Comparison of ENCODE assay signal across 19 mouse cellular contexts in the genomic region with DNA sequence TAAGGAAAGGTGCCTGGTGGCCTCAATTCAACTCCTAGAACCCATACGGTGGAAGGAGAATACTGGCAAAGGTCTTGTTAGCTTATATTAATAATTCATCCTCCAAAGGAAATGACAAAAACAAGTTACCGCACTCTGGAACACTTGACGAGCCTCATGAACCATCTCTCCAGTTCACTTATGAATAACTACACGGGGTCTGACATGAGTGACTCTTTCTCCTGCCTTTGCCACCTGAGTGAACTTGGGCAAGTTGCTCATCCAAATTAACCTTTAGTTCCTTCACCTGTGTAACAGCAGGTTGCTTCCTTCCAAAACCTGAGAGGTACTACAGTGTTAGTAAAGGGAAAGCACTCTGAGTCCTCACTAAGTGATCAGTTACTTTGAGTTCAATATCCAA. TPM values are rescaled to one million over a fixed set of nuclear protein-coding genes. Genes with fewer than 3 reads are reported as not detected.
DNase-seq lines count a peak whose midpoint lies in the region; ATAC-seq and TF ChIP-seq lines count a peak whose summit lies in the region.
"Had no signal": no experiment of that assay in that cellular context is flagged by ENCODE, and none has a peak within 500 bp of the region (broad histone marks: within the 10 kb centered on the region; RNA-seq: fewer than 3 reads in every experiment).

No protein-coding gene starts in this region.

- no peaks in the 10 kb centered on the region for H3K27me3 ChIP-seq in hindbrain, embryonic 12.5 days
- H3K27me3 ChIP-seq in hindbrain, embryonic 16.5 days (replicated peaks; ENCODE audit: control insufficient read depth, insufficient read depth, low read length), result no peaks in the 10 kb centered on the region
- H3K27me3 ChIP-seq in megakaryocyte, embryonic 14.5 days (replicated peaks), result no peaks in the 10 kb centered on the region
- H3K27me3 ChIP-seq in liver, embryonic 14.5 days (ENCODE audit: control insufficient read depth, insufficient read depth, low read length), result no peaks in the 10 kb centered on the region
- no peaks in the 10 kb centered on the region for H3K27me3 ChIP-seq in neural tube, embryonic 15.5 days (replicated peaks)
- H3K27me3 ChIP-seq: embryonic facial prominence, embryonic 12.5 days had no signal

- no peak for DNase-seq in liver, embryonic 14.5 days (ENCODE audit: low read depth in 3 of 3, low spot score in 3 of 3)
- DNase-seq in left cerebral cortex, postnatal 36 days (ENCODE audit: low spot score in 2 of 2), result no peak
- DNase-seq: adrenal gland, postnatal 10 days; cerebellum, adult 18-20 months; gastrocnemius, postnatal 10 days; heart, postnatal 14 days; kidney, adult 11 months; kidney, postnatal 4 days; lung, embryonic 14.5 days; right cerebral cortex, postnatal 4 days; thymus, adult 18-20 months had no signal

- TF ChIP-seq EP300 in liver, embryonic 14.5 days (IDR thresholded peaks at IDR 0.05; ENCODE audit: low read depth), result no peak

- no peak overlapping the region for H3K27ac ChIP-seq in hindbrain, embryonic 12.5 days
- no peak overlapping the region for H3K27ac ChIP-seq in hindbrain, embryonic 16.5 days (ENCODE audit: low read depth, low read length)
- H3K27ac ChIP-seq in liver, embryonic 14.5 days, result no peak overlapping the region
- H3K27ac ChIP-seq in neural tube, embryonic 15.5 days (replicated peaks), result no peak overlapping the region
- H3K27ac ChIP-seq: embryonic facial prominence, embryonic 12.5 days had no signal

- no peak for TF ChIP-seq CTCF in liver, embryonic 14.5 days (IDR thresholded peaks at IDR 0.05; ENCODE audit: low read depth)

- H3K9me3 ChIP-seq in hindbrain, embryonic 12.5 days (replicated peaks), result 0 out of 2 replicates have a peak, but pooled peaks cover 3% of the 10 kb centered on the region
- no peaks in the 10 kb centered on the region for H3K9me3 ChIP-seq in hindbrain, embryonic 16.5 days (ENCODE audit: control insufficient read depth, low read length)
- no peaks in the 10 kb centered on the region for H3K9me3 ChIP-seq in megakaryocyte, embryonic 14.5 days
- H3K9me3 ChIP-seq in liver, embryonic 14.5 days (ENCODE audit: control insufficient read depth, low read length), result no peaks in the 10 kb centered on the region
- H3K9me3 ChIP-seq in neural tube, embryonic 15.5 days (replicated peaks), result no peaks in the 10 kb centered on the region
- H3K9me3 ChIP-seq: embryonic facial prominence, embryonic 12.5 days; G1E had no signal

- ATAC-seq in hindbrain, embryonic 12.5 days (ENCODE audit: low FRiP score), result no peak
- no peak for ATAC-seq in hindbrain, embryonic 16.5 days
- no peak for ATAC-seq in megakaryocyte, adult 5-6 weeks (ENCODE audit: poor library complexity, severe bottlenecking)
- ATAC-seq in liver, embryonic 14.5 days (ENCODE audit: insufficient read depth), result no peak
- no peak for ATAC-seq in neural tube, embryonic 15.5 days (ENCODE audit: low FRiP score)

- H3K9ac ChIP-seq in hindbrain, embryonic 12.5 days, result no peak overlapping the region
- no peak overlapping the region for H3K9ac ChIP-seq in hindbrain, embryonic 16.5 days (ENCODE audit: low read depth, low read length)
- no peak overlapping the region; the same call in 1 of the 2 replicates for H3K9ac ChIP-seq in liver, embryonic 14.5 days (replicated peaks)
- H3K9ac ChIP-seq in neural tube, embryonic 15.5 days (replicated peaks), result no peak overlapping the region

- WGBS in hindbrain, embryonic 12.5 days, result 94% methylated on average over 4 of the region's 4 CpGs
- 91% methylated on average over 4 of the region's 4 CpGs for WGBS in hindbrain, embryonic 16.5 days
- 82% methylated on average over 4 of the region's 4 CpGs for WGBS in liver, embryonic 14.5 days (ENCODE audit: insufficient replicate concordance)
- WGBS in neural tube, embryonic 15.5 days, result 89% methylated on average over 4 of the region's 4 CpGs

- intact Hi-C loops in left cerebral cortex, postnatal 36 days (cut with DNase I), result no loop called here

- H3K4me3 ChIP-seq in hindbrain, embryonic 12.5 days, result no peak overlapping the region
- H3K4me3 ChIP-seq in hindbrain, embryonic 16.5 days (ENCODE audit: low read length), result no peak overlapping the region
- peak overlapping the region; percentile 99 for H3K4me3 ChIP-seq in megakaryocyte, embryonic 14.5 days (replicated peaks)
- H3K4me3 ChIP-seq in liver, embryonic 14.5 days (ENCODE audit: insufficient read depth in 1 of 2, low read depth in 2 of 2, low read length in 2 of 2), result no peak overlapping the region
- H3K4me3 ChIP-seq in neural tube, embryonic 15.5 days (replicated peaks), result 0 out of 2 replicates have a peak overlapping the region, but pooled peaks have one; percentile 80

- 0 out of 2 replicates have a peak overlapping the region, but pooled peaks have one; percentile 19 for H3K4me2 ChIP-seq in hindbrain, embryonic 12.5 days (replicated peaks)
- no peak overlapping the region for H3K4me2 ChIP-seq in hindbrain, embryonic 16.5 days (ENCODE audit: low read length)
- peak overlapping the region; percentile 80 for H3K4me2 ChIP-seq in liver, embryonic 14.5 days (ENCODE audit: low read depth)
- peak overlapping the region; percentile 64; the same call in 1 of the 2 replicates for H3K4me2 ChIP-seq in neural tube, embryonic 15.5 days

- no peaks in the 10 kb centered on the region for H3K36me3 ChIP-seq in hindbrain, embryonic 12.5 days
- H3K36me3 ChIP-seq in hindbrain, embryonic 16.5 days (ENCODE audit: control insufficient read depth, insufficient read depth, low read length), result no peaks in the 10 kb centered on the region
- H3K36me3 ChIP-seq in megakaryocyte, embryonic 14.5 days (replicated peaks; ENCODE audit: low read length), result peaks cover 27% of the 10 kb centered on the region
- H3K36me3 ChIP-seq in liver, embryonic 14.5 days (replicated peaks; ENCODE audit: control insufficient read depth, insufficient read depth, low read depth), result no peaks in the 10 kb centered on the region
- no peaks in the 10 kb centered on the region for H3K36me3 ChIP-seq in neural tube, embryonic 15.5 days
- H3K36me3 ChIP-seq: embryonic facial prominence, embryonic 12.5 days had no signal

- H3K4me1 ChIP-seq in hindbrain, embryonic 12.5 days, result peaks cover 19% of the 10 kb centered on the region
- H3K4me1 ChIP-seq in hindbrain, embryonic 16.5 days (ENCODE audit: control insufficient read depth, insufficient read depth, low read depth, low read length), result peaks cover 6% of the 10 kb centered on the region
- H3K4me1 ChIP-seq in megakaryocyte, embryonic 14.5 days, result peaks cover 62% of the 10 kb centered on the region
- H3K4me1 ChIP-seq in liver, embryonic 14.5 days (replicated peaks; ENCODE audit: control insufficient read depth in 2 of 2, insufficient read depth in 2 of 2, low read length in 1 of 2), result peaks cover 27 to 30% of the 10 kb centered on the region in 2 experiments
- peaks cover 28% of the 10 kb centered on the region for H3K4me1 ChIP-seq in neural tube, embryonic 15.5 days

RNA-seq across cellular contexts. Expression of a gene that starts 2.4 kb away (rescaled TPM):
- 67.5 and 70.9 TPM in 2 replicates for polyA plus RNA-seq in hindbrain, embryonic 12.5 days (2016; fragmentation: Nextera tagmentation; extraction: Ambion mirVana)
- polyA plus RNA-seq in hindbrain, embryonic 16.5 days (2015; fragmentation: Nextera tagmentation; extraction: Ambion mirVana), result 68.3 and 82.9 TPM in 2 replicates
- 18.8 and 34.5 TPM in 2 replicates for polyA plus RNA-seq in megakaryocyte, embryonic 14.5 days (2012; ENCODE audit: insufficient read depth, low replicate concordance)
- 35.7 and 38.4 TPM in 2 replicates for total RNA-seq in megakaryocyte, adult 5-6 weeks (2015)
- 31.1 and 34.2 TPM in 2 replicates for total RNA-seq in megakaryocyte, adult 5-6 weeks (2017)
- polyA plus RNA-seq in liver, embryonic 14.5 days (2012; rRNA removed), result 6.9 and 9.0 TPM in 2 replicates
- polyA plus RNA-seq in liver, embryonic 14.5 days (2014; fragmentation: Nextera tagmentation; extraction: Ambion mirVana), result 12.7 and 15.3 TPM in 2 replicates
- polyA plus RNA-seq in neural tube, embryonic 15.5 days (2015; fragmentation: Nextera tagmentation; extraction: Ambion mirVana), result 57.8 and 63.2 TPM in 2 replicates
- total RNA-seq in left cerebral cortex, postnatal 36 days (2021), result 100 to 1,000 TPM; 192 to 199 TPM

RNA-seq across cellular contexts. Expression of a gene that starts 36.7 kb away (rescaled TPM):
- polyA plus RNA-seq in hindbrain, embryonic 12.5 days (2016; fragmentation: Nextera tagmentation; extraction: Ambion mirVana), result 2.7 and 2.8 TPM in 2 replicates
- 16.0 and 17.1 TPM in 2 replicates for polyA plus RNA-seq in hindbrain, embryonic 16.5 days (2015; fragmentation: Nextera tagmentation; extraction: Ambion mirVana)
- not detected in 2 replicates for polyA plus RNA-seq in megakaryocyte, embryonic 14.5 days (2012; ENCODE audit: insufficient read depth, low replicate concordance)
- total RNA-seq in megakaryocyte, adult 5-6 weeks (2015), result 0.46 TPM in 1 of 2 replicates, not detected in the other
- total RNA-seq in megakaryocyte, adult 5-6 weeks (2017), result 0.48 TPM in 1 of 2 replicates, not detected in the other
- 5.1 and 5.5 TPM in 2 replicates for polyA plus RNA-seq in liver, embryonic 14.5 days (2012; rRNA removed)
- polyA plus RNA-seq in liver, embryonic 14.5 days (2014; fragmentation: Nextera tagmentation; extraction: Ambion mirVana), result 5.0 and 6.8 TPM in 2 replicates
- polyA plus RNA-seq in neural tube, embryonic 15.5 days (2015; fragmentation: Nextera tagmentation; extraction: Ambion mirVana), result 6.9 and 7.7 TPM in 2 replicates
- total RNA-seq in left cerebral cortex, postnatal 36 days (2021), result 10 to 100 TPM; 13.2 to 14.4 TPM
- total RNA-seq: G1E; megakaryocyte progenitor cell, adult 5-6 weeks had no signal
- polyA plus RNA-seq: G1E had no signal

Comparison
In these comparisons a context has a peak if more than half of its experiments do, and no peak if none do; other contexts are left out.
1. H3K4me3 ChIP-seq: peak in megakaryocyte, embryonic 14.5 days (single experiment) and neural tube, embryonic 15.5 days (single experiment); none in hindbrain, embryonic 12.5 days (single experiment), hindbrain, embryonic 16.5 days (single experiment) and liver, embryonic 14.5 days (0 of 2).